ENCODE assay signal across 20 mouse cellular contexts in the genomic region with DNA sequence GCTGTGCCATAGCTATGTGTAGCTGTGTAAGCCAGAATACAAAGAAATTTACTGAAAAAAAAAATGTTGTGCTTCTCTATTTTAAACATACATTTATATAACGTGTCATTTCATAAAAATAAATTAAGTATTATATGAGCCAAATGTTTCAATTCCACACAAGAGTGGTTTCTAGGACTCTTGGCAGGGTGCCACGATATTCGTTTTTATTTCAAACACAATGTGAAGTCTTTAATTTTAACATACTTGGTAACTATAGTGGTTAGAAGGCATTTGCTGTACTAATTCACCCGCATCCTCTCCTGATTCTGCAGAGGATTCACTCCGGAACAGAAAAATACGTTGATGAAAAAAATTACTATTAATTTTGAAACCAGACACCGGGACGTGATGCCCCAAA.
DNase-seq lines count a peak whose midpoint lies in the region; ATAC-seq lines count a peak whose summit lies in the region.
"Had no signal": no experiment of that assay in that cellular context is flagged by ENCODE, and none has a peak within 500 bp of the region (broad histone marks: within the 10 kb centered on the region; RNA-seq: fewer than 3 reads in every experiment).

No protein-coding gene starts in this region.

- no peaks in the 10 kb centered on the region for H3K36me3 ChIP-seq in heart, embryonic 10.5 days
- no peaks in the 10 kb centered on the region for H3K36me3 ChIP-seq in neural tube, embryonic 13.5 days
- H3K36me3 ChIP-seq: heart, embryonic 13.5 days; liver, embryonic 12.5 days; midbrain, embryonic 15.5 days had no signal

- no peak overlapping the region for H3K27ac ChIP-seq in heart, embryonic 10.5 days
- peak overlapping the region; percentile 46; the same call in 1 of the 2 replicates for H3K27ac ChIP-seq in neural tube, embryonic 13.5 days (replicated peaks)
- H3K27ac ChIP-seq: heart, embryonic 13.5 days; liver, embryonic 12.5 days; macrophage; midbrain, embryonic 15.5 days had no signal

- H3K9me3 ChIP-seq in heart, embryonic 10.5 days = no peaks in the 10 kb centered on the region
- no peaks in the 10 kb centered on the region for H3K9me3 ChIP-seq in neural tube, embryonic 13.5 days
- H3K9me3 ChIP-seq: heart, embryonic 13.5 days; liver, embryonic 12.5 days; midbrain, embryonic 15.5 days had no signal

- no peaks in the 10 kb centered on the region for H3K27me3 ChIP-seq in heart, embryonic 10.5 days (ENCODE audit: insufficient read depth, poor library complexity, severe bottlenecking)
- H3K27me3 ChIP-seq in neural tube, embryonic 13.5 days = no peaks in the 10 kb centered on the region
- H3K27me3 ChIP-seq: heart, embryonic 13.5 days; liver, embryonic 12.5 days; midbrain, embryonic 15.5 days had no signal

- no peak overlapping the region; the same call in 1 of the 2 replicates for H3K4me2 ChIP-seq in neural tube, embryonic 13.5 days
- H3K4me2 ChIP-seq: heart, embryonic 13.5 days; liver, embryonic 12.5 days; midbrain, embryonic 15.5 days had no signal

- intact Hi-C loops in left cerebral cortex, postnatal 25 days (cut with DNase I) = no loop called here
- intact Hi-C loops in heart, postnatal 25 days (cut with DNase I) = no loop called here

- 91% methylated on average over 8 of the region's 8 CpGs for WGBS in heart, embryonic 10.5 days
- 68% methylated on average over 8 of the region's 8 CpGs for WGBS in neural tube, embryonic 13.5 days

- H3K4me1 ChIP-seq in heart, embryonic 10.5 days = no peaks in the 10 kb centered on the region
- peaks cover 37% of the 10 kb centered on the region for H3K4me1 ChIP-seq in neural tube, embryonic 13.5 days (replicated peaks)
- H3K4me1 ChIP-seq: heart, embryonic 13.5 days; liver, embryonic 12.5 days had no signal

- ATAC-seq in neural tube, embryonic 13.5 days (ENCODE audit: low read depth) = no peak
- ATAC-seq: intestine, embryonic 16.5 days; liver, embryonic 12.5 days; midbrain, embryonic 15.5 days had no signal

- no peak overlapping the region for H3K4me3 ChIP-seq in heart, embryonic 10.5 days
- H3K4me3 ChIP-seq in neural tube, embryonic 13.5 days = no peak overlapping the region
- H3K4me3 ChIP-seq: erythroblast, embryonic 14.5 days; heart, embryonic 13.5 days; liver, embryonic 12.5 days; midbrain, embryonic 15.5 days had no signal

- H3K9ac ChIP-seq in neural tube, embryonic 13.5 days = no peak overlapping the region
- H3K9ac ChIP-seq: heart, embryonic 13.5 days; liver, embryonic 12.5 days; midbrain, embryonic 15.5 days had no signal

- peak; percentile 50 for DNase-seq in heart, adult 11 months
- DNase-seq in heart, embryonic 10.5 days (ENCODE audit: low spot score) = no peak
- DNase-seq in left cerebral cortex, postnatal 25 days (ENCODE audit: low spot score in 2 of 2) = peak; percentile 28 to 42
- no peak for DNase-seq in left cerebral cortex, adult 8-10 months (ENCODE audit: low spot score in 2 of 2)
- DNase-seq in neural tube, embryonic 10.5 days (ENCODE audit: extremely low spot score, low spot score) = no peak
- peak; percentile 36 for DNase-seq in right cerebral cortex, postnatal 14 days
- no peak for DNase-seq in heart, postnatal 25 days (ENCODE audit: low spot score)
- DNase-seq: cerebellum, adult 8-10 months; embryo, embryonic 11 days; gastrocnemius, postnatal 10 days; kidney, postnatal 14 days; layer of hippocampus, postnatal 36 days; thymus, postnatal 36 days had no signal

Comparison
In these comparisons a context has a peak if more than half of its experiments do, and no peak if none do; other contexts are left out.
1. DNase-seq: peak in heart, adult 11 months (single experiment), left cerebral cortex, postnatal 25 days (2 of 2) and right cerebral cortex, postnatal 14 days (single experiment); none in heart, embryonic 10.5 days (single experiment), left cerebral cortex, adult 8-10 months (0 of 2), neural tube, embryonic 10.5 days (single experiment) and heart, postnatal 25 days (single experiment).